Mouse (Mus musculus): Measurements from ENCODE around the gene Cdk4.

DNA sequence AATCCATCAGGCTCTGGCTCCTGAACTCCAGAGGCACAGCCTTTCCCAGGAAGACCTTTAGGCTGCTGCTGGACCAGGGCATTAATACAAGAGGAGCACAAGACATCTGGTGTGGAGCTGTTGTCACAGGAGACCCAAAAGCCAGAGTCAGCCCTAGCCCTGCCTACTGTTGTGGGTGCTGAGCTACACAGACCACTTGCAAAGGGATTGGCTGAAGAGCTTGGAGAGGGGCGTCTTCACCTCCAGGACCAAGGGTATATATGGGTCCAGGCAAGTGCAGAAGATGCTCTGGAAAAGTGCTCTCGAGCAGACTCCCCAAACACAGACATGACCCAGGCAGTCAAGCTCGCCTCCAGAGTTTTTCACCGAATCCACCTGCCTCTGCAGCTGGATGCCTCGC is 15.4 kb upstream of the Cdk4 start, which contains the start of gene Cyp27b1:
- TF ChIP-seq CTCF (conservative IDR thresholded peaks at IDR 0.05; ENCODE audit: low read length) = no peak
- TF ChIP-seq POU5F1 (IDR thresholded peaks at IDR 0.05; ENCODE audit: borderline replicate concordance, low read length) = no peak
- TF ChIP-seq NANOG (IDR thresholded peaks at IDR 0.05; ENCODE audit: borderline replicate concordance, low read length) = no peak

All from E14TG2a.4 (cell line).